18 mouse cellular contexts compared by ENCODE assay signal in the genomic region with DNA sequence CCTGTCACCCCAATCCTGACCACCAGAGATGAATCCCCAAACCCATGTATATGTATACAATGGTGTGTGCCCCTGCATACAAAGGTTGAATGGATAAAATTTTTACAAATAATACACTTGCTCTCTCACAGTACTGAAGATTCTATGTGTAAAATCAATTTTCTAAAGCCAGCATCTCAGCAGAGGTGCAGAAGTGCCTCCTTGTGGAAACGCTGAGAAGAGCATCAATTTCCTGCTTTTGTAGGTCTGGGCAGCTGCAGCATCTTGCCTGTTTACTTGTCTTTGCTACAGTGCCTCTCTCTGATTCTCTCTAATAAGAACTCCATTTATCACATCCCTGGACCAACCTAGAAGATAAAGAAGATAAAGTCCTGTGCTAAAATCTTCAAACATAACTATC. TPM values are rescaled to one million over a fixed set of nuclear protein-coding genes. Genes with fewer than 3 reads are reported as not detected.
A peak's percentile ranks its signal among the peaks of the same experiment; 100 is the strongest.
DNase-seq lines count a peak whose midpoint lies in the region; ATAC-seq and TF ChIP-seq lines count a peak whose summit lies in the region.
"Had no signal": no experiment of that assay in that cellular context is flagged by ENCODE, and none has a peak within 500 bp of the region (broad histone marks: within the 10 kb centered on the region; RNA-seq: fewer than 3 reads in every experiment).

No protein-coding gene starts in this region.

- no peak for ATAC-seq in intestine, postnatal 0 days
- no peak for ATAC-seq in intestine, embryonic 16.5 days
- ATAC-seq in CD4-positive, CD25-positive, alpha-beta regulatory T cell, adult 4 months = no peak
- ATAC-seq: lung, postnatal 0 days had no signal

- H3K9ac ChIP-seq in intestine, postnatal 0 days (ENCODE audit: low read depth, low read length) = no peak overlapping the region
- no peak overlapping the region for H3K9ac ChIP-seq in intestine, embryonic 16.5 days (ENCODE audit: low read depth, low read length)

- H3K4me3 ChIP-seq in intestine, postnatal 0 days (ENCODE audit: low read depth, low read length) = no peak overlapping the region
- no peak overlapping the region for H3K4me3 ChIP-seq in intestine, embryonic 16.5 days (ENCODE audit: low read length)
- H3K4me3 ChIP-seq: heart, embryonic 10.5 days; megakaryocyte, embryonic 14.5 days had no signal

- H3K27ac ChIP-seq in intestine, postnatal 0 days (ENCODE audit: low read depth, low read length) = no peak overlapping the region
- no peak overlapping the region for H3K27ac ChIP-seq in intestine, embryonic 16.5 days (ENCODE audit: low read length)
- H3K27ac ChIP-seq: heart, embryonic 10.5 days had no signal

- H3K9me3 ChIP-seq in intestine, postnatal 0 days (ENCODE audit: control insufficient read depth) = no peaks in the 10 kb centered on the region
- no peaks in the 10 kb centered on the region for H3K9me3 ChIP-seq in intestine, embryonic 16.5 days (ENCODE audit: control insufficient read depth, low read length)
- H3K9me3 ChIP-seq: heart, embryonic 10.5 days had no signal

- TF ChIP-seq CTCF in intestine, postnatal 0 days (IDR thresholded peaks at IDR 0.05; ENCODE audit: low read depth) = 0 out of 2 replicates have a peak, but pooled peaks have one; percentile 9

- WGBS in intestine, postnatal 0 days = 57% methylated on average over 1 of the region's 1 CpGs
- WGBS in intestine, embryonic 16.5 days = 66% methylated on average over 1 of the region's 1 CpGs

- no peaks in the 10 kb centered on the region for H3K36me3 ChIP-seq in intestine, postnatal 0 days (ENCODE audit: control insufficient read depth, insufficient read depth)
- H3K36me3 ChIP-seq in intestine, embryonic 16.5 days (ENCODE audit: control insufficient read depth, insufficient read depth, low read length) = no peaks in the 10 kb centered on the region
- H3K36me3 ChIP-seq: heart, embryonic 10.5 days had no signal

- H3K4me1 ChIP-seq in intestine, postnatal 0 days (replicated peaks; ENCODE audit: control insufficient read depth, insufficient read depth, low read length) = no peaks in the 10 kb centered on the region
- H3K4me1 ChIP-seq in intestine, embryonic 16.5 days (ENCODE audit: control insufficient read depth, insufficient read depth, low read length) = no peaks in the 10 kb centered on the region
- H3K4me1 ChIP-seq: heart, embryonic 10.5 days; megakaryocyte, embryonic 14.5 days had no signal

- no peak overlapping the region for H3K4me2 ChIP-seq in intestine, postnatal 0 days (replicated peaks; ENCODE audit: low read depth)
- H3K4me2 ChIP-seq in intestine, embryonic 16.5 days (ENCODE audit: low read depth, low read length) = no peak overlapping the region
- H3K4me2 ChIP-seq: liver, embryonic 11.5 days had no signal

- no peaks in the 10 kb centered on the region for H3K27me3 ChIP-seq in intestine, postnatal 0 days (replicated peaks; ENCODE audit: control insufficient read depth, insufficient read depth, low read length)
- no peaks in the 10 kb centered on the region for H3K27me3 ChIP-seq in intestine, embryonic 16.5 days (replicated peaks; ENCODE audit: control insufficient read depth, insufficient read depth, low read length)
- H3K27me3 ChIP-seq: megakaryocyte, embryonic 14.5 days had no signal

- DNase-seq in right cerebral cortex, postnatal 10 days (ENCODE audit: low spot score in 2 of 2) = peak; percentile 23 to 26
- no peak for DNase-seq in right cerebral cortex, postnatal 36 days (ENCODE audit: low spot score in 2 of 2)
- DNase-seq in brain, adult 2 months (ENCODE audit: low read depth, low spot score) = peak; percentile 19
- no peak for DNase-seq in cerebellum, postnatal 14 days
- DNase-seq: cerebellum, adult 18-20 months; gastrocnemius, postnatal 36 days; heart, postnatal 14 days; left cerebral cortex, postnatal 4 days; thymus, postnatal 4 days had no signal

RNA-seq across cellular contexts. Expression of a gene that starts 32.1 kb away (rescaled TPM):
- not detected in 2 replicates for polyA plus RNA-seq in intestine, postnatal 0 days (2015; fragmentation: Nextera tagmentation; extraction: Ambion mirVana)
- not detected in 2 replicates for polyA plus RNA-seq in intestine, embryonic 16.5 days (2015; fragmentation: Nextera tagmentation; extraction: Ambion mirVana)
- not detected for polyA plus RNA-seq in CD4-positive, CD25-positive, alpha-beta regulatory T cell, adult 4 months (2017; shearing (Covaris generic))
- polyA plus RNA-seq: heart, embryonic 10.5 days; kidney, embryonic 16.5 days; liver, embryonic 11.5 days; lung, postnatal 0 days; neural tube, embryonic 14.5 days had no signal

Comparison
In these comparisons a context has a peak if more than half of its experiments do, and no peak if none do; other contexts are left out.
1. DNase-seq: peak in right cerebral cortex, postnatal 10 days (2 of 2) and brain, adult 2 months (single experiment); none in right cerebral cortex, postnatal 36 days (0 of 2) and cerebellum, postnatal 14 days (0 of 2).